Mouse (Mus musculus): ENCODE results near the gene Cacnb4. TPM values are rescaled to one million over a fixed set of nuclear protein-coding genes. Genes with fewer than 3 reads are reported as not detected.

Gene Cacnb4
- total and polyA plus RNA-seq, 2 experiments from 2014 or later: 13.3 to 13.7 TPM

DNA sequence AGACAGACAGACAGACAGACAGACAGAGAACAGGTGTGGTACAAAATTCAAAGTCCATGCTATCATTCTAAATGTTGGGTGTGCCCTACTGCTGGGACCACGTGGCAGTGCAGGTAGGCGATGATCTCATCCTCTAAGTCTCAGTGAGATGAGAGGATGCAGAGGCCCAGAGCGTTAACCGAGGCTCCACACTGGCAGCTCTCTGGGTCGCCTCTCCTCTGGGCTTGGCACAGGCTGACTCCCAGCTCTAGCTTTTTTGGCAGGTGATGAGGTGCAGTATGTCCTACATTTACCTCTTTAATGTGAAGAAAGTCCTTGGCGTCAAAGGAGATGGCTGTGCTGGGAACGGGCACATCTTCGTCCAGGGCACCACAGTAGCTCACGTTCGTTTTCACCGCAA, 202.1 kb downstream of the Cacnb4 start:
- Histone ChIP-seq H3K27ac (ENCODE audit: low read depth, low read length) (no peak overlapping the region), H3K4me1 (ENCODE audit: insufficient read depth) (no peaks in the 10 kb centered on the region), H3K4me2 (ENCODE audit: low read depth) (no peak overlapping the region), H3K9me3 (ENCODE audit: low read length) (no peaks in the 10 kb centered on the region), H3K36me3 (ENCODE audit: insufficient read depth) (peaks cover 16% of the 10 kb centered on the region), H3K9ac (no peak overlapping the region), H3K4me3 (ENCODE audit: low read depth, low read length) (no peak overlapping the region), H3K27me3 (ENCODE audit: insufficient read depth, low read length) (no peaks in the 10 kb centered on the region)
- WGBS: 93% methylated on average over 11 of the region's 11 CpGs
- ATAC-seq (no peak), DNase-seq (no peak)
- TF ChIP-seq CTCF (IDR thresholded peaks at IDR 0.05; ENCODE audit: low read depth): no peak

DNA sequence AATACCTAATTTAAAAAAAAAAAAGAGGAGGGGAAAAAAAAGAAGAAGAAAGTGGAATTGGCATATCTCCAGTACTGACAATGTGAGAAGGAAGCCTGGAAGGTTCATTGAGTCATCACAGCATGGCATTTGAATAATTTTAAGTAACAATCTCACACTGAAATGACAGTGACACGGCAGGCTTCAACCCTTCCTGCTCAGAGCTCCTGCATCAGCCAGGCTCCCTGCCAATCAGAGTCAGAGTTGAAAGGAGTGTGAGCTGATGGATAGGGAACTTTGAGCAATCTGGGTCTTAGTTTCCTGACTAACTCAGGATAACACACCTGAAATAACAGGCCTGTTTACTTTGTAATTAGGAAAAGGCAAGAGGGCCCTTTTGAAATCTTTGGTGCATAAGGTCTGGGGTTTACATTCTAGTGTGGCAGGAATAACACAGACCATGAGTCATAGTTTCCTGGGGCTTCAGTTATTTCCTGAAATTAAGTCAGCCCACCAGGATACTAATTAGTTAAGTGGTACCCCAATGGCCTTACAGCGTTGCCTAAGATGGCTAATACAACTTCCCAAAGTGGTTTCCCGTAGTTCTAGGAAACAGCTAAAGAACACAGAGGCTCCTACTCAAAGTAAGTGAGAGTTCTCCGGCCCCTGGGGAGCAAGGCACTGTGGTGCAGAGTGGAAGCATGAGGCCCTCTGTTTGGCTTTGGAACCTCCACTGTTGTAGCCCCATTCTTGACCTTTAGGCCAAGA, 204.9 kb downstream of the Cacnb4 start:
- Histone ChIP-seq H3K27me3 (ENCODE audit: insufficient read depth, low read length) (no peaks in the 10 kb centered on the region), H3K9ac (no peak overlapping the region), H3K27ac (ENCODE audit: low read depth, low read length) (no peak overlapping the region), H3K36me3 (ENCODE audit: insufficient read depth) (peaks cover 10% of the 10 kb centered on the region), H3K4me3 (ENCODE audit: low read depth, low read length) (no peak overlapping the region), H3K9me3 (ENCODE audit: low read length) (no peaks in the 10 kb centered on the region), H3K4me2 (ENCODE audit: low read depth) (no peak overlapping the region), H3K4me1 (ENCODE audit: insufficient read depth) (no peaks in the 10 kb centered on the region)
- DNase-seq (peak; percentile 56), ATAC-seq (peak; percentile 84)
- WGBS: 30% methylated on average over 4 of the region's 4 CpGs
- TF ChIP-seq CTCF (IDR thresholded peaks at IDR 0.05; ENCODE audit: low read depth): no peak

DNA sequence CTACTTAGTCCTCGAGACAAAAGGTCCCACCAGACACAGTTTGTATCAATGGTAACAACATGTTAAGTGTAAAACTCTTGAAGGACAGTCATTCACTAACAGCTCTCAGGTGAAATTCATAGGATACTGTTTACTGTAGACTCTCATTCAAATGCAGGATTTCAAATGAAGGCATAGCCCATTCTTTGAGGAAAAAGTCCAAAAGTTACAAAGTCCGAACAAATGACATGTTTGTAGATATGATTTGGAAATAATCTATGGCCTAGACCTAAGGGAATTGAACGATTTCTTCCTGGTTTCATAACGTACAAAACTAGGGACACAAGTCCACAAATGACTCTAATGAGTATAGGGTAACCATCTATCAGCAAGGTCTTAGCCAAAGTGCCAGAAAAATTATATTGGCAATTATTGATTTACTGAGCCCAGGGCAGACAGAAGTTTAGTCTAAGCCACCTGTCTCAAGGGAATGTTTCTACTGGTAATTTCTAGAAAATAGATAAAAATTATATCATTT, 206.5 kb downstream of the Cacnb4 start:
- Histone ChIP-seq H3K9ac (no peak overlapping the region), H3K27me3 (ENCODE audit: insufficient read depth, low read length) (no peaks in the 10 kb centered on the region), H3K4me2 (ENCODE audit: low read depth) (no peak overlapping the region), H3K4me3 (ENCODE audit: low read depth, low read length) (no peak overlapping the region), H3K9me3 (ENCODE audit: low read length) (no peaks in the 10 kb centered on the region), H3K27ac (ENCODE audit: low read depth, low read length) (no peak overlapping the region), H3K4me1 (ENCODE audit: insufficient read depth) (no peaks in the 10 kb centered on the region), H3K36me3 (ENCODE audit: insufficient read depth) (peaks cover 12% of the 10 kb centered on the region)
- 90% methylated on average over 4 of the region's 4 CpGs for WGBS
- ATAC-seq (no peak), DNase-seq (no peak)
- no peak for TF ChIP-seq CTCF (IDR thresholded peaks at IDR 0.05; ENCODE audit: low read depth)

DNA sequence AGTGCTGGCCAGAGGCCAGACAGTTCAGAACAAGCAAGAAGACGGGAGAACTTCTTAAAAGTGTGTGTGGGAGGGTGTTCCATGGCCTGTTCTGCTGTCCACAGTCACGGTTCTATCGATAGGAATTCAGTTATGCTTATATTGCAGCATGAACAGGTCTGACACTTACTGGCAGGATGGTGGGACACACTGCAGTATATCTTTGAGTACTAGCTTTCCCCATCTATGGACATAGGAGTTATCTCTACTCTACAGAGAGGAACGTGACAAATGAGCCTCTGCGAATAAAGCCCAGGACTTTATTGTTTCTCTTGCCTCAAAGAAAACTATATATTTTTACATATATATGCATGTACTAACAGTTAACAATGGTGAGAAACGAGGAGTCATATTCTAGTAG, 209.0 kb downstream of the Cacnb4 start:
- H3K36me3 ChIP-seq (ENCODE audit: insufficient read depth): peaks cover 11% of the 10 kb centered on the region
- H3K27ac ChIP-seq (ENCODE audit: low read depth, low read length): no peak overlapping the region
- no peaks in the 10 kb centered on the region for H3K27me3 ChIP-seq (ENCODE audit: insufficient read depth, low read length)
- no peak for TF ChIP-seq CTCF (IDR thresholded peaks at IDR 0.05; ENCODE audit: low read depth)
- no peak overlapping the region for H3K4me2 ChIP-seq (ENCODE audit: low read depth)
- H3K9ac ChIP-seq: no peak overlapping the region
- ATAC-seq (no peak), DNase-seq (no peak)
- no peaks in the 10 kb centered on the region for H3K9me3 ChIP-seq (ENCODE audit: low read length)
- H3K4me1 ChIP-seq (ENCODE audit: insufficient read depth): no peaks in the 10 kb centered on the region
- 83% methylated on average over 6 of the region's 6 CpGs for WGBS
- H3K4me3 ChIP-seq (ENCODE audit: low read depth, low read length): no peak overlapping the region

DNA sequence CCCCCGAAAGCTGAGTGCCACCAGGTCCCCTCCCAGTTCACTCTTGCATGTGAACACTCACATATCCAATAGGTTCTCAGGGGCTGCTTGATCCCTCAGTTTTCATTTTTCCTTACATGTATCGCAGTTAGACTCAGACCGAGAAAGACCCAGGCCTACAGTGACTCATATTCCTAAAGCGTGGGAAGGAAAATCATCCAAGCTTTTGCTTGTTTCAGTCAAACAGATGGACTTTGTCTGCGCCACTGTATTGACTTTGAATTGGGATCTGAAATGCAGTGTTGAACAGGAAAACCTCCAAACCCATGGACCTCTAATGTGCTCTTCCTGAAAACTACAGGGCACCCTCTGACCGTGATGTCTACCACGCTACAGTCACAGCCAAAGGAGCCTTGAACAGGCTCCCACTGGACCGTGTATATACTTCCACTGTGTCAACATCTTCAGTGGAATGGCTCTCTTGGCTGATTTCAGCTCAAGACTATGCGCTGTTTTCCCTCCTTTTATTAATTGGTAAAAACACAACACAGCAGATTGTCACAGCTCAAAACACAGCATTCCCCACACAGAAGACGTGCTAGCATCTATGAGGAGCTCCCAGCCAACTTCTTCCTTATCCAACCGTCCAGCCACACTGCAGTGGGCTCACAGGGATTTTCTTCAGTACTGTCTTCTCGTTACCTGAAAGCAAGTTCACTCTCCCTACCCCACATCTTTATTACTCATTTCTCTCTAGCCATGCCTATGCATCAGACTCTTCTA, 215.2 kb downstream of the Cacnb4 start:
- ATAC-seq (peak; percentile 69), DNase-seq (peak; percentile 25)
- 71% methylated on average over 12 of the region's 12 CpGs for WGBS
- no peak for TF ChIP-seq CTCF (IDR thresholded peaks at IDR 0.05; ENCODE audit: low read depth)
- Histone ChIP-seq H3K4me2 (ENCODE audit: low read depth) (no peak overlapping the region), H3K36me3 (ENCODE audit: insufficient read depth) (peaks cover 11% of the 10 kb centered on the region; the same call in 1 of the 2 replicates), H3K4me3 (ENCODE audit: low read depth, low read length) (no peak overlapping the region), H3K9ac (no peak overlapping the region), H3K9me3 (ENCODE audit: low read length) (no peaks in the 10 kb centered on the region), H3K27me3 (ENCODE audit: insufficient read depth, low read length) (no peaks in the 10 kb centered on the region), H3K4me1 (ENCODE audit: insufficient read depth) (no peaks in the 10 kb centered on the region), H3K27ac (ENCODE audit: low read depth, low read length) (no peak overlapping the region)

DNA sequence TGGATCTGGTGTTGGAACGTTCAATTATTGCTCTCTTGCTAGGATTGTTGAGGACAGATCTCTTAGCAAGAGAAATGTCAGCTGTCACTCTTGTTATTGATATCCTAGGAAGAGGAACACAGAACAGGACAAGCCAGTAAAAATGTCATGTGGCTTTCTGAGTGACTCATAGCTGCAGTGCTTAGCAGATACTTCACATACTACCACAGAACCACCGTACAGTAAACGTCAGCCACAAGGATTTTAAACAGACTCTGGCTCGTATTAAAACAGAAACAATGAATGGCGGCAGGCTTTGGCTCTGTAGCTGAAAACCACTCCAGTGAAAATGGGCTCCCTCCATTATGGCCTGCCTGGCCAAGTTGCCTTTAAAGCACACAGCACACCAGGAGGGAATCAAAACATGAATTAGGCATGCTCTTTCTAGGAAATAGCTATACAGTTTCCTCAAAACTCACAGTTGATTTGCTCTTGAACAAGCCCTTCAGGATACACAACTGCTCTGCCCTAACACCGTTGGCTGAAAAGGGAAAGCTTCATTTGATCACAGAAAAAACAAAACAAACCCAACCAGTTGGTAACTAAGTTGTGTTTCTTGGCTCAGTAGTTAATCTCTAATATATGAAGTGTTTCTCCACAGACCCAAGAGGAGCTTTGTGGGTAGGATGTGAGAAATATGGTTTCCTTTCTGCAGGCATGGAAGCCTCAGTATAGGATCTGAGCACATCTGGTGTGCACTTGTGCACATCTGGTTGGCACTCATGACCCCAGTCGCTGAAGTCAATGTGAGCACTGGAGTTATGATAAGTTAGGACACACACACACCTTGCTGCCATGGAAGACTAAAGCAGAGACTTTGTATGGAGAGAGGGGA, 220.8 kb downstream of the Cacnb4 start:
- DNase-seq: no peak

More for the DNA sequence above, 220.8 kb downstream of the Cacnb4 start:
- Histone ChIP-seq H3K4me1 (ENCODE audit: insufficient read depth) (no peaks in the 10 kb centered on the region), H3K9me3 (ENCODE audit: low read length) (no peaks in the 10 kb centered on the region), H3K4me3 (ENCODE audit: low read depth, low read length) (no peak overlapping the region), H3K9ac (no peak overlapping the region), H3K36me3 (ENCODE audit: insufficient read depth) (peaks cover 9% of the 10 kb centered on the region; the same call in 1 of the 2 replicates), H3K4me2 (ENCODE audit: low read depth) (no peak overlapping the region), H3K27me3 (ENCODE audit: insufficient read depth, low read length) (no peaks in the 10 kb centered on the region), H3K27ac (ENCODE audit: low read depth, low read length) (no peak overlapping the region)
- peak; percentile 25; the same call in 1 of the 2 replicates for ATAC-seq
- TF ChIP-seq CTCF (IDR thresholded peaks at IDR 0.05; ENCODE audit: low read depth): no peak
- 41% methylated on average over 7 of the region's 7 CpGs for WGBS

All from forebrain, postnatal 0 days (tissue).